Mouse (Mus musculus): ENCODE data around the gene Clmp. TPM values are rescaled to one million over a fixed set of nuclear protein-coding genes. Genes with fewer than 3 reads are reported as not detected.
A peak's percentile ranks its signal among the peaks of the same experiment; 100 is the strongest.

Clmp gene
- total RNA-seq, 2 experiments from 2014 or later: 46.5 to 46.6 TPM

DNA sequence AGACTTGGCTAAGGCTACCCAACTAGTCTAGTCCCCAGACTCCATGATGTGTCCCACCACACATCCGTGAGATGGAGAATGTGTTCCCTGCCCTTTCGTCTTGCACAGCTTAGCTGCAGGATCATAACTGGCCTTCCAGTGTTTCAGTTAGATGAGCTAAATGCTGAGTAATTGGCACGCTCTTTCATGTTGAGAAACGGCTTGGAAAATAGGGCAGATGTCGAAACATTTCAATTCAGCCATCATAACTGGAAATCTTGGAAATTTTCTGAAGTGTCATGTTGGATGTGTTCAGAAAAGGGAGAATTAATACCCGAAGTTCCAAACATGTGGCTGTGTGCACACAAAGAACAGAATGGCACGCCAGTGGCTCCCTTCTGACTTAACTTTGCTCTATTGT is 4.7 kb downstream of the Clmp start:
- DNase-seq (ENCODE audit: low spot score in 2 of 2): no peak

DNA sequence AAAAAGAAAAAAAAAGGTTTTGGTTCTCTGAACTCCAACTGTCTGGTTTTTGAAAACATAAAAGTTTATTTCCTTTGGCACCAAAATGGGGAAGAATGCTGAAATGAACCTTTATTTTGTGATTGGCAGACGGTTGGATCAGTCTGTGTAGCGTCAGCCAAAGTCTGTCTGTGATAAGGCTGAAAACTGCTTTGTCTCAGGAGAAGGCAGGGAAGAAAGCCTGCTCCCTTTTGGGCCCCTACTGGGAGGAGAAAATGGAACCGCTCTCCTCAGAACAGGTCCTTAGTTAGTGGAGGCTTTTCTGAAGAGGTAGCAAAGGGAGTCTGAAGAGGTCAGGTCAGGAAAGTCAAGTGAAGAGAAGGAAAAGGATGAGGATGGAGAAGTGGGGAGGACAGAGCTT is 7.3 kb downstream of the Clmp start:
- DNase-seq (ENCODE audit: low spot score in 2 of 2): no peak

DNA sequence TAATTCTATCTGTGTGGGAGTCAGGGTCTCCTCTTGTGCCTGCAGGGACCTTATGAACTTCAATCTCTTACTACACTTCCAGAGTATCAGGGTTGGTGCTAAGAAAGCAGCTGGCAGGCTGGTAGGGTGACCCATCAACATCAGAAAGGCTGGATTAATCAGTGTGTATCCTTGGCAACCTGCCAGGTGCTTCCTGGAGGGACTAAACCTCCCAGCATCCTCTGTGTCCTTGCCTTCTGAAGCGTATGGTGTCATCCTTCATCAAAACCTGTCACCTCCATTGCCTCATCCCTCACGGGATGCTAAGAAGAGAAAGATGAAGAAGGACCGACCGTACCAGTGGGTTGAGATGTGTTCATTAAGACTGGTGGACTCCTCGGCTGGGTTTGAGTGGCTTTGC is 8.0 kb downstream of the Clmp start:
- DNase-seq (ENCODE audit: low spot score in 2 of 2): peak in 1 of 2 experiments; percentile 31

DNA sequence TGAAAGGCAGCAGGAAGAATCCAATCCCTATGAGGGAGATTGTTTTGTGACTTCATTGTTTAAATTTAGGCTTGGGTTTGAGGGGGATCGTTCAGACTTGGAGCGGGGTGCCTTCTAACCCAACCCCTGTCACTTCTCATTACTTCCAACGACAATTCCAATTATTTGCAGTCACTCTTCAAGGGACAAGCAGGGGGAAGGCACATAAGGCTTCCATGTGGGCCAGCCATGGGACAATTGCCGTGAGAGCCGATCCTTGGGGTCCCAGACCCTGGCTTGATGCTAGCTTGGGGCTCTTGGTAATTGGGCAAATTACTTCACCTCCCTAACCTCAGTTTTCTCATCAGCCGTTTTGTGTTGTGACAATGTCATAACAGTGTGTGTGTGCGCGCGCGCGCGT is 8.5 kb downstream of the Clmp start:
- DNase-seq (ENCODE audit: low spot score in 2 of 2): no peak

DNA sequence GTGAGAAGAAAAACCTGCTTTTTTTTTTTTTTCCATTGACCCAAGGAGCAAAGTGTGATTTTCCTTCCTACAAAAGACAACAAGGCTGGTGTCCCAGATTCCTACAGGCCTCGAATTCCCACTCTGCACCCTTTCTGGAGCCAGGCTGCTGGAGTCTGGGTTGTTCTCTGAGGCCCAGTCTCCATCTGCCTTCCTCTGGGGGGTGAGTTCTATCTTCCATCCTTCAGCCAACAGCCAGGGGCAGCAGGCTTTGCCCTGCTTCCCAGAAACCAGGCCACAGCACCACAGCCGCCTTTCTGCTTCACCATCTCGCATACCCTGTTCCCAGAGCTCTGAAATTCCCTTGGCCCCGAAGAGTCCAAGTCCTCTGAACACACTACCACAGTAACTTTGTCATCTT is 10.3 kb downstream of the Clmp start:
- DNase-seq (ENCODE audit: low spot score in 2 of 2): no peak

DNA sequence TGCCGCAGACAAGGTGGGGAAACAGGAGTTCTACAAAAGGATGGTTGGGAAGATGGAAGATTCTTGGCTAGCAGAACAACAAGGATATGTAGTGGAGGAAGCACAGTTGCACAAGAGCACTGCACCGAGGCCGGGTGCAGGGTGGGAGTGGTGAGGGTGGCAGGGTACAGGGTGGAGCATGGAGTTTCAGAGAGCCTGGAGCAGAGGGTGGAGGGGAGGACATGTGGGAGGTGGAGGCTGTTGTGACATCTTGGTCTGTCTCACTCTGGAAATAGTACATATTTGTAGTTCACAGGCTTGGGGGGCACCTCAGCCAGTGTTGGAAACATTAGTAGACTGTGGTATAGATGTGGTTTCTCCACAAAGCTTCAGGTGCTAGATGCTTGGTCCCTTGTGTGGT is 13.4 kb downstream of the Clmp start:
- no peak for DNase-seq (ENCODE audit: low spot score in 2 of 2)

DNA sequence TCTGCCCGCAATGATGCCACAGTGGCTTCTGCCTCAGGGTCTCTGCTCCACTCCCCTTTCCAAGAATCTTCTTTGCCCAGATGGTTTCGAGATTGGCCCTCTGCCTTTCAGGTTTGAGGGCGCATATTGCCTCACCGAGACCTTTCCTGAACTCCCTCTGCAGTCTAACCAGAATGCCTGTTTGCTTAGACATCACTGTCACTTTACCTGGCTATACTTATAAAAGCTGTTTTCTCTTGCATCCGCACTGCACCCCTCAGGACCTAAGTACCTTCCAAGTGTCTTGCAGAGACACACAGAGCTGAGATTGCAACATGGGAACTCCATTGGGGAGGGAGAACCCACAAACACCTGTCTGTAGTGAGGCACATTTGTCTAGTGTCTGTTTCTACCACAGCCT is 14.5 kb downstream of the Clmp start:
- DNase-seq (ENCODE audit: low spot score in 2 of 2): no peak

DNA sequence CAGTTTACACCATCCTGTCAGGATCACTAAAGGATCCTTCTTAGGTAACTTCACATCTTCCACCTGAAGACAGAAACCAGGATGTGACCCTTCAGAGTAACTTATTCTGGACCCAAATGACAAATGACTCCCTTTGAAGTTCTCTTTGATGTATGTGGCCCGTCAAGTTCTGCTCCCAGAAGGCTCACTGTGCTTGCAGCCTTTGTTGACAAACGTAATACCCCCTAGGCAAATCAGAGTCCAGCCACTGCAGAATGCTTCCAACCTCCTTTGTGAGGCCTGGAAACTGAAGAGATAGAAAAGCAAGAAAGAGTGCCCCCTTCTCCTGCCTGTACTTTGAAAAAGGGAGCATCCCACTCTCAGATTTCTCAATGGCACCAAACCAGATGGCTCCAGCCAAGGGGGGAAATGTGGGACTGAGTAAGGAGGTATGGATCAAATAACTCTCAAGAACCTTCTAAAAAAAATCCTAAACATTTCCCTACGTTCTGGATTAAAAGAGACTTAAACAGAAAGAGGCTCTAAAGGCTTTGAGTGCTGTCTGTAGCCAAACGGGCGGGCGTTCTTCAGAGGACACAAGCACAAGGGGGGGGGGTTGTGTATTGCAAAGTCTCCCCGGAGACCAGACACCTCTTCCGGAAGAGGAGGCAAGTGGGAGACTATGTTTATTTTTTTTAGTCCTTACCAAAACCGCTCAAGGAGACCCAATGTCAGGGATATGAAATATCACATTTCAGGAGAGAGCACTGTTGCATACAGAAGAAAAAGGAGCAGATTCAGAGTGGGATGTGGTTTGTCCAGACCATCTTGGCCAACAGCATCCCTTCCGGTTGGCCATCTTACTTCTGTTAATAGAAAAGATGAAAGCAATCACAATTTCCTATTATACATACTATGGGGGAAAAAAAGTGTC is 18.9 kb downstream of the Clmp start:
- no peak for DNase-seq (ENCODE audit: low spot score in 2 of 2)

DNA sequence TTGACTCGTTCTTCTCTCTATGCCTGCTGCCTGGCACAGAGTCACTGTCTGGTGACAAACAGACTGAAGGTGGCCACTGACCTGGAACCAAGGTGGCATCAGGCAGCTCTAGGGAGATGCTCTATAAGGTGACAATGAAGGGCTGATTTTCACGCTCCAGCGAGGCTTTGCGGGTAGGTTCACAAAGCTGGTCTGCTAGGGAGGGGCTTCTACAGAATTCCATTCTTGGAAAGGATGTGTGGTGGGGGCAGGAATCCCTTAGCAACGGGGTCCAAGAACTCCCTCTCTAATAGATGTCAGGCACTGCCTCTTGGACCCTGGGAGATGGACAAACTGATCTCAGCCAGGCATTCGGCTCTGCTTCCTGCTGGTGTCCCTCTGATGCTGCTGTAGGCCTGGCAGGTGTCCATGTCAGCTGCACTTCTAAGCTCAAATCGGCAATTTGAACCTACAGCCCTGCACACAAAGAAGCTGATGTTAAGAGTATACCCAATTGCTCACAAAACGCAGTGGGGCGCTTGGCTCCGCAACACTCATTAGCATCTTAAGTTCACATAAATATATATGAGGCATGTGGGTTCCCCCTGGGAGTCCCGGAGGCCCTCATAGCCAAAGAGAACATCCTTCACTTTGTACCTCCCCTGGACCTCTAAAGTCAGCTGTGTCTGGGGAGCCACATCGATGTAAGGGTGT is 22.8 kb downstream of the Clmp start:
- no peak for DNase-seq (ENCODE audit: low spot score in 2 of 2)

DNA sequence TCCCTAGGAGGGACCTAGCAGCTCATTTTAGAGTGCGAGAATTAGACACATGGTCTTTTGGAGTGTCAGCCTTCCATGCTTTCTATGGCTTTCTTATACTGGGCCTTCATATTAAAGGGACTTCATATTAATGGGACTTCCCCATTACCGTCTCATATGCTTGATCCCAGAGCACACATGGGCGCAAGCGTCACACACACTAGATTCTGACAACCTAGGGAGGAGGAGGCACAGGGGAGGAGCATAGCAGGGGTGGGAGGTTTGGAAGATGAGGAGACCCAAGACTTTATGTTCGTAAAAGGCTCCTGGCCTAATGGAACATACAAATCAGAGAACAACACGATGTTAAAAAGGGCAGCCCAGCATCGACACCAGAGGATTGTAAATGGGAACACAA is 23.4 kb downstream of the Clmp start:
- no peak for DNase-seq (ENCODE audit: low spot score in 2 of 2)

DNA sequence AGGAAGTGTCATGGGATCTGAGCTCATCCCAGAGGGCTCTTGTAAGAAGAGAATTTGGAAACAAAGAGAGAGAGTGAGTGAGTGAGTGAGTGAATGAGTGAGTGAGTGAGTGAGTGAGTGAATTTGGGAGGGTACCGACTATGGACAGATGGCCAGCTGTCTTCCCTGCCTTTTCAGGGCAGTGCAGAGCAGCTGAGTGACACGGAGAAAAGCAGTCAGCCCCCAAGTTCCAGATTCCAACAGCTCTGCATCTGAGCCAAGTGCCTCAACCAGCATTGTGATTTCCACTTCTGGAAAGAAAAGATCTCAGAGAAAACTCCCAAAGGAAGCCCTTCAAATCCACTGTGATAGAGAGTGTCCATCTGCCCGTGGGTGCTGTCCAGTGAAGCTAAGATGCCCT is 23.8 kb downstream of the Clmp start:
- no peak for DNase-seq (ENCODE audit: low spot score in 2 of 2)

DNA sequence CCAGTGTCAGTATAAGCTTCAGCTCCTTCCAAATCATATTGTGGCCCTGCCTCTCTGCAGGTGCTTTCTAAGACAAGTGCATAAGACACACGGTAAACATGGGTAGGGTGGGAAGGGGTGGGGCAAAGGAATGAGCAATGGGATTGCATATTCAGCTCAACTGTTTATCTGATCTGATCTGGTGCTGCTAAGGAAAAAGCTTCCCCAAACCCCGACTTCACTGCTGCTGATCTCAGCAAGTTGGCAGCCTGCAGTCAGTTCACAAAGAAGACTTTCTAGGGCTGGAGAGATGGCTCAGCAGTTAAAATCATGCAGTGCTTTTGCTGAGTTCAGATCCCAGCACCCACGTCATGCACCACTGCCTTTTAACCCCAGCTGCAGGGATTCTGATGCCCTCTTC is 24.2 kb downstream of the Clmp start:
- DNase-seq (ENCODE audit: low spot score in 2 of 2): no peak

DNA sequence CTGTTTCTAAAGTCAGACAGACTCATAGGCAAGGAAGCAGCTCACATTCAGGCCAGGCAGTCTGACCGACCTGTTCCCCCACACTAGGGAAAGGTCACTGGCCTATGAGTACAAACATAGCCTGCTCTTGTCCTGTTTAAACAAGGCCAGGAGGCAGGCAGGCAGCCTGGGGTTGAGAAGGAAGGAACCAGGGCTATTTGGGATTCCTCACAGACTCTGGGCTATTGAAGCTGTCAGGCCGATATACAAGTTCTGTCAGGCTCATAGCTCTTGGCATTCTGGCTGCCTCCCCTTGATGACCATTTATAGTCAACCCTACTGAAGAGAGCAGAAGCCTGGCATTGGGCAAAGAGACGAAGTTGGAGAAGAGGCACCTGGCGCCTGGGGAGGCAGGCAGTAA is 25.9 kb downstream of the Clmp start:
- DNase-seq (ENCODE audit: low spot score in 2 of 2): no peak

DNA sequence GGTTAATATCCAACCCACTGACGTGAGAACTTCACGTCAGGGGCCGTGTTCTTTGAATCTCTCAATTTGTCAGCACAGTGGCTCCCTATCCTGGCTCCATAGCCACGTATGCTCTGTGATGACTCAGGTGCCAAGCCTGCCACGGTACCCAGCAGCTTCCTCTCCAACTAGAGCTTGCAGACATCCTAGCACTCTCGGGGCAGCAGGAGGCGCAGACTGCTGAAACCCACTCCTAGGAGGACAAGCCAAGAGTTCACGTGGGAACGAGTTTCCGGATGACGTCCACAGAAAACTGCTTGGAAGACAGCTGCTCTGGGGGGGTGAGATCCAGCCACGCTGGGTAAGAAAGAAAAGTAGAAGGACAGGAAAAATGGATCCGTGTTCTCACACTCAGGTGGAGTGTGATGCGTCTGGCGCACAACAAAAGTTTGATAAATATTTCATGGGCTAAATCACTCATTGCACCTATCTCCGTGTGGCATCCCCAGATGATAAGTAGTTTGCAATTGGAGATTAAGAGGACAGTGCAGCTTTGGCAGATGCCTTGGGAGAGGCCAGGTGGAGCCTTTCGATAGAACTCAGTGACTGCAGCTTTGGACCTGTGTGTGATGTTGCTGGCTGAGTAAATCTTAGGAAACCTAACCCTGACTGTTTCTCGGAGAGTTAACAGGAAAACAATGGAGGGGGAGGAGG is 31.6 kb downstream of the Clmp start:
- peak in 1 of 2 experiments; percentile 31 for DNase-seq (ENCODE audit: low spot score in 2 of 2)

DNA sequence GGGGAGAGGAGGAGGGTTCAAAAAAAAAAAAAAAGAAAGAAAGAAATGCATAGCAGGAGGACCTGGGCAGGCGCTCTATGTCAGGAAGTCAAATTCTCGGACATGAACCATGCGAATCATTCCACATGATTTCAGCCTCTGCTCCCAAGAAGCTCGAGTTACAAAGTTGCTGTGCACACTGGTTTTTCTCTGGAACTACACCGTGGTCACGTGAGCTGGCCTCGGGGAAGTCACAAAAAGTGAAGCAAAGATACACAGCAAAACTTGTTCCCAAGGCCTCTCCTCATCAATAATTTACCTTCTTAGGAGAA is 32.1 kb downstream of the Clmp start:
- no peak for DNase-seq (ENCODE audit: low spot score in 2 of 2)

DNA sequence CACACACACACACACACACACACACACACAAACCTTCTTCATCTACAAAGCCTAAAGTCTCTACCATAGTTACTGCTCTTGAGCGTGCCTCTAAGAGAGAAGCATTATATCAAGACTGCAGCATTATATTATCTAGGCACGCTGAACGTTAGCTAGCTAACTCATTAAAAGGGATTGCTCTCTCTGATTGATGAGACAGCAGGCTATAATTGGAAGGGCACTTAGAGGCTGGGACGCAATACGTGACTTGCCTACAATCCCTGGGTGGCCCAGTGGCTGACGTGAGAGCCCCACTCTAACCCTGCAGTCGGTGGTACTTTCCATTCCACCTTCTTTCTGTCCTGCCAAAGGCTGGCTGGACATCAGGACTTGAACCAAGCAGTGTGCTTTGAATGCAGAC is 35.1 kb downstream of the Clmp start:
- DNase-seq (ENCODE audit: low spot score in 2 of 2): no peak

DNA sequence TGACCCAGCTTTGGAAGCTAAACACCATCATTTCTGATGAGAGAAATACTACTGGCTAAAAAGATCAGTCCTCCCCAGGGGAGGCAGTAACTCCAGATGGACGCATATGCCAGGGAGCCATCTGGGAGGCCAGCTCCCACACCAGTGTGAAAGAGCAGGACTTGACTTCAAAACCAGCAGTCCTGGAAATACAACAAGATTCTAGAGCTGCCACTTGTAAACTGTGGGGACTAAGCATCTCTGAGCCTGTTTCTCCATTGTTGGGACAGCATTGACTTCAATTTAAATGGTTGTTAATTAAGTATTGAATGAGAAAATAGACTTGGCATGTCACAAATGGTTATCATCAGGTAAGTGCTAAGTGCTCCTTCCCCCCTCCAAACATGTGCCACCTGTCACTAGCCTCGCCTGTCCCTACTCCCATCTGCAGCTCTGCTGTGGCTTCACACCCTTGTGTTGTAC is 37.6 kb downstream of the Clmp start:
- no peak for DNase-seq (ENCODE audit: low spot score in 2 of 2)

DNA sequence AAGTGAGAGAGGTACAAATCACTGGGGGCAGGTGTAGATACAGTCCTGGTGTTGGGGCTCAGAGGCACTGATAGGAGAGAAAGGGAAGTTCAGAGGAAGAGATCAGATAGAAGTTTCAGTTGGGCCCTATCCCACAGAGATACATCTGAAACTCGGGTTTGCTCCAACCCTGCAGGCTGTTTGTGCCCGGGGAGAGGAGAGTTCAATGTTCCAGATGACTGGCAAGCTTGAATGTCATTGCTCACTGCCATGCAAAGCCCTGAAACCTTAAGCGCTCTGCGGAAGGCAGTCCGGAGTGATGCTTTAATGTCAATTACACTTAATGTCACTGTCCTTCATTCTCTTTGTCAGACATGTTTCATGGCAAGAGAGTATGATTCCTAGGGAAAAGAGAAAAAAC is 39.2 kb downstream of the Clmp start:
- no peak for DNase-seq (ENCODE audit: low spot score in 2 of 2)

DNA sequence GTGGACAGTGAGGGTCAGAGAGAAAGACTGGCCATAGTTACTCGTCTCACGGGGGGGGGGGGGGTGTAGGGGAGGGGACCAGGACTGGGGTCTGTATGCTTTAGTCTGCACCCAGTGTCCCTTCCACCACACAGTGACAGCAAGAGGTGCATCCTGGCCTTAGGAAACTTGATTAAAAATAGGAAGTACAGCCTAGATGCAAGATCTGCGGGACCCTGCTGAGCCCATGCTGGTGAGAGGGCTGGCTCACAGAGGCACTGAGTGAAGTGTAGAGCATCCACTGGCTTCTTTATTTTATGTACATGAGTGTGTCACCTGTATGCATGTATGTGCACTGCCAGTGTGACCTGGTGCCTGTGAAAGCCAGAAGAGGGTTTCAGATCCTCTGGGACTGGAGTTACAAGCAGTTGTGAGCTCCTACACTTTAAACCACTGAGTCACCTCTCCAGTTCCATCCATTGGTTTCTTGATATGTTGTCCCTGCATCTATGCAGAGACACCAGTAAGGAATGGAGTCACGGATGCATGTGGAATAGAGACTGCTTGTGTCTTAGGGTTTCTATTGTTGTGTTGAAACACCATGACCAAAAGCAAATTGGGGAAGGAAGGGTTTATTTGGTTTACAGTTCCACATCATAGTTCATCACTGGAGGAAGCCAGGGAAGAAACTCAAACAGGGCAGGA is 41.5 kb downstream of the Clmp start:
- no peak for DNase-seq (ENCODE audit: low spot score in 2 of 2)

DNA sequence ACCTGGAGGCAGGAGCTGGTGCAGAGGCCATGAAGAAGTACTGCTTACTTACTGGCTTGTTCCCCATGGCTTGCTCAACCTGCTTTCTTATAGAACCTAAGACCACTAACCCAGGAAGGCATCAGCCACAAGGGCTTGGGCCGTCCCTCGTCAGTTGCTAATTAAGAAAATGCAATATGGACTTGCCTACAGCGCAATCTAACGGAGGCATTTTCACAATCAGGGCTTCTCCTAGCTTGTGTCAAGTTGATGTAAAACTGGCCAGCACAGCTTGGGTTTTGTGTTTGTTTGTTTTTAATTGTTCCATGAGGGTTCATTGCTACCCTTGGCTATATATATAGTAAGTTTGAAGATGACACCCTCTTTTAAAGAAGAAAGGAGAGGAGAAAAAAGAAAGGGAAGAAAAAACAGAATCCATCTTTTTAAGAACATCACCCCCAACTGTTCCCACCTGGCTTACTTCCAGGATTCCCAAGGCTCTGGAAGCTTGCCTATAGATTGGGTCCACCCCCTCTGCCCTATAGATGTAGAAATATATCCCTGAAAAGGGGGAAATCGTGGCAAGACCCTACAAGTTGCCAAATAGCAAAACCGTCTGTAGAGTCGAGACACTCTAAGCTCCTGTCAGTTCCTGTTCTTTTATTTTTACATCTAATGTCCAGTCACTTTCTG is 42.2 kb downstream of the Clmp start:
- DNase-seq (ENCODE audit: low spot score in 2 of 2): no peak

DNA sequence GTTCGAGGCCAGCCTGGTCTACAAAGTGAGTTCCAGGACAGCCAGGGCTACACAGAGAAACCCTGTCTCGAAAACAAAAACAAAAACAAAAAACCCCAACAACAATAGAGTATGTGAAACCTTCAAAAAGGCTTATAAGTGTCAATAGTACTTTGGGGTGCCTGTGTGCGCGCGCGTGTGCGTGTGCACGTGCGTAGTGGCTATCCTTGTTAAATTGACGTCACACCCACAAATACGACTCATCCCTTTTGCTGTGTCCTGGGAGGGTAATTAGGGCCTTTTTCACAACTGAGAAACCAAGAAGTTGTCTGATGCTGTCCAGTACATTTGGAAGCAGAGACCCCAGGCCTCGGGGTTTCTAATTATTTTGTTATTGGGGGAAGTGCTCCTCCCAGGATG is 44.5 kb downstream of the Clmp start:
- no peak for DNase-seq (ENCODE audit: low spot score in 2 of 2)

Measured in layer of hippocampus, postnatal 10 days (tissue).